Mouse (Mus musculus): ENCODE data around the gene Catsperd.
"Not testable (repeated sequence)": the region's sequence is repeated elsewhere in the genome, so short reads cannot be mapped to it uniquely, and the experiment has no call there.

Gene Catsperd

GRCm38 (mm10) chr17:56627530-56628277, at the start of gene Catsperd:
Gene Catsperd (plus strand): TSS chr17:56628143.
- no peak for DNase-seq (ENCODE audit: low spot score)

- no peak for DNase-seq (ENCODE audit: low spot score)
Observed at GRCm38 (mm10) chr17:56583071-56583470, 44.9 kb upstream of the Catsperd start.

- DNase-seq (ENCODE audit: low spot score): no peak
Observed at GRCm38 (mm10) chr17:56583611-56584256, 44.2 kb upstream of the Catsperd start.

GRCm38 (mm10) chr17:56584257-56585130, 43.4 kb upstream of the Catsperd start, which contains the start of the genes Safb2 and Safb:
Gene Safb2 (minus strand): TSS chr17:56584585.
Gene Safb (plus strand): TSS chr17:56584825.
- DNase-seq (ENCODE audit: low spot score): peak; percentile 93

GRCm38 (mm10) chr17:56585171-56585821, 42.6 kb upstream of the Catsperd start:
- peak; percentile 18 for DNase-seq (ENCODE audit: low spot score)

- no peak for DNase-seq (ENCODE audit: low spot score)
Observed at GRCm38 (mm10) chr17:56587773-56588172, 40.2 kb upstream of the Catsperd start.

- no peak for DNase-seq (ENCODE audit: low spot score)
Observed at GRCm38 (mm10) chr17:56588921-56589320, 39.0 kb upstream of the Catsperd start.

GRCm38 (mm10) chr17:56592553-56592952, 35.4 kb upstream of the Catsperd start:
- no peak for DNase-seq (ENCODE audit: low spot score)

GRCm38 (mm10) chr17:56593527-56594271, 34.2 kb upstream of the Catsperd start:
- DNase-seq (ENCODE audit: low spot score): no peak

GRCm38 (mm10) chr17:56603186-56604069, 24.5 kb upstream of the Catsperd start:
- no peak for DNase-seq (ENCODE audit: low spot score)

GRCm38 (mm10) chr17:56604070-56604380, 23.9 kb upstream of the Catsperd start:
- DNase-seq (ENCODE audit: low spot score): no peak

- no peak for DNase-seq (ENCODE audit: low spot score)
Observed at GRCm38 (mm10) chr17:56604422-56604821, 23.5 kb upstream of the Catsperd start.

- DNase-seq (ENCODE audit: low spot score): no peak
Observed at GRCm38 (mm10) chr17:56605431-56605830, 22.5 kb upstream of the Catsperd start.

GRCm38 (mm10) chr17:56607521-56608062, 20.4 kb upstream of the Catsperd start:
- no peak for DNase-seq (ENCODE audit: low spot score)

- no peak for DNase-seq (ENCODE audit: low spot score)
Observed at GRCm38 (mm10) chr17:56608699-56609098, 19.2 kb upstream of the Catsperd start.

GRCm38 (mm10) chr17:56609452-56610171, 18.3 kb upstream of the Catsperd start, which contains the start of gene 2410015M20Rik:
Gene 2410015M20Rik (minus strand): TSS chr17:56609771.
- DNase-seq (ENCODE audit: low spot score): peak; percentile 99

GRCm38 (mm10) chr17:56611323-56611722, 16.6 kb upstream of the Catsperd start:
- no peak for DNase-seq (ENCODE audit: low spot score)

GRCm38 (mm10) chr17:56611861-56612564, 15.9 kb upstream of the Catsperd start:
- DNase-seq (ENCODE audit: low spot score): no peak

- DNase-seq (ENCODE audit: low spot score): not testable (repeated sequence)
Observed at GRCm38 (mm10) chr17:56612565-56612939, 15.4 kb upstream of the Catsperd start.

All from layer of hippocampus, adult 9-10 months (tissue).